Mouse (Mus musculus) cerebellum, postnatal 10 days (tissue): ENCODE results near the gene Fcgr3.

ENCODE experiments used
- DNase-seq, 2 experiments: peaks; one replicate each; pipeline ENCODE4 v3.0.0; 2021; ENCODE audit warnings: mixed read lengths in 2 of 2

The Fcgr3 gene

DNA sequence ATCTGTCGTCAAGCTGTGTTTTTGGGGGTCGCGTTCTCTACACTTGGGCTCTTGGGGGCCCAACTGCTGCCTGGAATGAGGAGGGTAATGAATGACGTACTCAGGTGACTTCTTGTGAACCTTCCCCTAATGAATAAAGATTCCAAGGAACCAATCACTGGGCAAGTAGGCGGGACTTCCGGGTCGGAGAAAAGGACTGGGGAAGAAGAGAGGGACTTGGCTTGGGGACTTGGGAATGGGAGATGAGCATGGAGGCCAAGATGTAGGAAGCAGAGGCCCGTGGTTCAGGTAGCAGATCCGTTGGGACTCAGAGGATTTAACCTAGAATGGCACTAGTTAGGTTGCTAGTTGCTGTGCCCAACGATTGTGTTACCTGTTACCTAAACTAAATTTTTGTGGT, 15.5 kb downstream of the Fcgr3 start:
- DNase-seq, result no peak

DNA sequence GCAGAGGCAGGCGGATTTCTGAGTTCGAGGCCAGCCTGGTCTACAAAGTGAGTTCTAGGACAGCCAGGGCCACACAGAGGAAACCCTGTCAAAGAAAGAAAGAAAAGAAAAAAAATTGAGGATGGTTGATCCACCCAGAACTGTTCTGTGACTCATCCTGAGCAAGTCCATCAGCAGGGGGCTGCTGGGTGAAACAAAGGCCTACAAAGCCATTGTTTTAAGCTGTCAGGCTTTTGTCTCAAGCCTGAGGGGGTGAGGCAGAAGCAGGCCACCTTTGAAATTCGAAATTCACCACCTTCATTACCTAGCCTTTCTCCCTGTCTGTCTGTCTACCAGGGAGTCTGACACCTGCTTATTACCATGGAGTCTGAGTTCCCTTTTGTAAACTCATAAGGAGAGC, 18.2 kb downstream of the Fcgr3 start:
- DNase-seq, result no peak

DNA sequence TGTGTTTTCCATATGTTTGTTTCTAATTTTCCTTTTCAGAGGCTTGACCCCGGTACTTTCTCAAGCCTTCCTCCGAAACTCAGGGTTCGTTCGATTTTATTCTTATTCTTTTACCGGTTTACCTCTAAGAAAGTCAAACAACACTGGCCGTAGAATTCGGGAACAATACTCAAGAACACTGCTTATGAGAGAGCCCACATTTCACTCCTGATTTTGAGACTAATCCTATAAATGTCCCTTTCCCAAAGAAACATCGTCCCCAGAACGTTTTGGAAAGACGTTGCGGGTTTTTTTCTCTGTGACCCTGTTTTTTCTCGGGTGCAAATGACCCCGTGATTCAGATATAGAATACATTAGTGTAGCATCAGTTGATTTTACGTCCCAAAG, 19.7 kb downstream of the Fcgr3 start:
- DNase-seq, result no peak

DNA sequence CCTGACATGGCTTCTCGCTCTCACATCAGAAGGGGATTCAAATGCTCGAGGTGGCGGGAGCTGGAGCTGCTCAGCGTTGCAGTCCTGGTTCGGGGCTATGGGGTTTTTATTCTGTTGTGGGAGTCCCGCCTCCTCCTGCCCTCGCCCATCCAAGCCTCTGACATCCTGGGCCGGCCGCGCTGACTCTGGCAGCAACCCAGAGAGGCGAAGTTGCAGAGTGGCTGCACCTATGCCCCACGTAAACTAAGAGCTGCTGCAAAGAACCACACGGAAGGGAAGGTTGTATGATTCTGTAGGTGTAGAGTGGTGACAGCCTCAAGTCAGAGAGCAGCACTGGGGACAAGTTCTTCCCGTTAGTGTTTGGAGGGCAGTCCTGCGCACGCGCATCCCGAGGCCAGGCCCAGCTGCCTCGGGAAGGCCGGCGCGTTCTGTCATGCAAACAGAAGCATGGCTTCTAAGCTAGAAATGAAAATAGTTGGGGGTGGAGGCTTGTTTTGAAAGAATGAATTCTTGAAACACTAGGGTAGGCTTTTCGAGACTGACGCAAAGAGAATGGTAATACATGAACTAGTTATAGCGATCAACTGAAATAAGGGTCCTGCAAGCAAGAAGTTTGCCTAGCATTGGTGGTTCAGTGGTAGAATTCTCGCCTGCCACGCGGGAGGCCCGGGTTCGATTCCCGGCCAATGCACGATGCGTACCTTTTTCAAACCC, 20.2 kb downstream of the Fcgr3 start:
- peak; percentile 91 to 94 for DNase-seq

DNA sequence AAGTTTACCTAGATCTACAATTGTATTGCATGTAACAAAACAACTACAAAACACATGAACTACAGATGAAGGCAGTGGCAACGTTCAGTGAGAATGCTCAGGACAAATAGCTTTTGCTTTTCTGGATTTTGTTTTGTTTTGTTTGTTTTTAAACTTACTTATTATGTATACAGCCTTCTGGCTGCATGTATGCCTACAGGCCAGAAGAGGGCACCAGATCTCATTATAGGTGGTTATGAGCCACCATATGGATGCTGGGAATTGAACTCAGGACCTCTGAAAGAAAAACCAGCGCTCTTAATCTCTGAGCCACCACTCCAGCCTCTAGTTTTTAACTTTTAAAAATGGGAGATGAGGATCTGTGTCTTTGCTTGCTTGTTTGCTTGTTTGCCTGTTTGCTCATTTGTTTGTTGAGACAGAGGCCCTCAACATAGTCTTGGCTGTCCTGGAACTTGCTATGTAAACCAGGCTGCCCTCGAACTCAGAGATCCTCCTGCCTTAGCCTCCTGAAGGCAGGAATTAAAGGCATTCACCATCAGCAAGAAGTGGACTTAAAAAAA, 21.1 kb downstream of the Fcgr3 start:
- no peak for DNase-seq

DNA sequence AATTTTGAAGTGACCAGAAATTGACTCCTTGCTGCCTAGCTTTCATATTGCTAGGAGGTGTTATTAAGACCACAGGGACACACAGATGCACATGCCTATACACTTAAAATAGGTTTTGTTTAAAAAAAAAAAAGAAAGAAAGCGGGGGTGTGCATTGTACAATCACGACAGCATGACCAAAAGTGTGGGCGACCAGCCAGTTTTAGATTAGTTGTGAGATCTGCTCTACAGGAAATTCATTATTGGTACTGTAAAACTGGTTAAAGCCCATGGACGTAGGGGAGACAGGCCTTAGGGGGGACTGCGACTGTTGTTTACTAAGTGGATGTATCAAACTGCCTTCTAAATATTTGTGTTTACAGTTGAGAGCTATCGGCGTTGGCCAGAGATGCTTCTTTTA, 24.9 kb downstream of the Fcgr3 start:
- no peak for DNase-seq

DNA sequence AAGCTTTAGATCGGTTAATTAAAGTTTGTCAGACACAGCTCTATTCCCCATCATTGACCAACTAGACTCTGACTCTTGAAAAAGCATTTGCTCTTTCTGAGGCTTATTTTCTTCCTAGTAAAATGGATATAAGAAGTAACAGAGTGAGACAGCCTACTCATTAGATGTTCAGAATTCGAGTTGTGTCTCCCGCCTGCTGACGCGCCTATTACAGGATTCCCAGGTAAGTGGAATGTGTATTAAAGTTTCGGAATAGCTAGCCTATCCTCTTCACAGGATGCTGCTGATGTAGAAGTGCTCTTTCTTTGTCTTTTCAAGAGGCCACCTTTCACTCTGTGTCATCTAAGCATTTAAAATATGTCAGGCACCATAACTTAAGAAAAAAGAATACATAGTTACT, 25.6 kb downstream of the Fcgr3 start:
- DNase-seq, result no peak

DNA sequence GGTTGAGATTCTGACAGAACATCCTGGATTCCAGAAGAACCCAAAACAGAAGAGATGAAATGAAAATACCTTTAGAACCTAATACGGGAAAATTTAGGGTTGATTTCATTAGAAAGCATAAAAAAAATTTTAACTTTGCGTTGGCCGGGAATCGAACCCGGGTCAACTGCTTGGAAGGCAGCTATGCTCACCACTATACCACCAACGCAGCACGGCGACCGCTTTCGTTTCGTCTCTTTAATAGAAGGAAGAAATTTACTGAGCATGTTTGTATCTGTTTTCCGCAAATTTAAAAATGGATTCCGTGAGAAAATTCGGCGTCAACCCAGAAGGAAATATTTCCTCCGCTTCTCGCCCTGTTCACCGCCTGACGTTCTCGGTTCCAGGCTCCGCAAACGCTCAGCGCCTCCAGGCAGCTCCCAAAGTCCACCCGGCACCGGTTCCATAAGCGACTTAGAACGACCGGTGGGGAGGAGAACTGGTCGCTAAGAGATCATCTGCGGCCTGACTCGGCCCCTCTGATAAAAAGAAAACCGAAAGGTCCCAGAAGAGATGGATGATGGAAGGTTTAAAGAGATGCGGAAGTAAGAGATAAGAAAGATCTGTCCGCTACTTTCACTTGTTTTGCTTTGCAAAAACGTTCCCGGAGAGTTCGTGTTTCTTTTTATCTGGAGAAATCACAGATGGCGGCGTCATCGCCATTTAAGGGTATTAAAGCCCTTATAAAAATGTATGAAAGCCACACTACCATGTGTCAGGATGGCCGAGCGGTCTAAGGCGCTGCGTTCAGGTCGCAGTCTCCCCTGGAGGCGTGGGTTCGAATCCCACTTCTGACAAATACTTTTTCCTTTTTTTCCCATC, 26.6 kb downstream of the Fcgr3 start:
- DNase-seq, result peak; percentile 89 to 92

DNA sequence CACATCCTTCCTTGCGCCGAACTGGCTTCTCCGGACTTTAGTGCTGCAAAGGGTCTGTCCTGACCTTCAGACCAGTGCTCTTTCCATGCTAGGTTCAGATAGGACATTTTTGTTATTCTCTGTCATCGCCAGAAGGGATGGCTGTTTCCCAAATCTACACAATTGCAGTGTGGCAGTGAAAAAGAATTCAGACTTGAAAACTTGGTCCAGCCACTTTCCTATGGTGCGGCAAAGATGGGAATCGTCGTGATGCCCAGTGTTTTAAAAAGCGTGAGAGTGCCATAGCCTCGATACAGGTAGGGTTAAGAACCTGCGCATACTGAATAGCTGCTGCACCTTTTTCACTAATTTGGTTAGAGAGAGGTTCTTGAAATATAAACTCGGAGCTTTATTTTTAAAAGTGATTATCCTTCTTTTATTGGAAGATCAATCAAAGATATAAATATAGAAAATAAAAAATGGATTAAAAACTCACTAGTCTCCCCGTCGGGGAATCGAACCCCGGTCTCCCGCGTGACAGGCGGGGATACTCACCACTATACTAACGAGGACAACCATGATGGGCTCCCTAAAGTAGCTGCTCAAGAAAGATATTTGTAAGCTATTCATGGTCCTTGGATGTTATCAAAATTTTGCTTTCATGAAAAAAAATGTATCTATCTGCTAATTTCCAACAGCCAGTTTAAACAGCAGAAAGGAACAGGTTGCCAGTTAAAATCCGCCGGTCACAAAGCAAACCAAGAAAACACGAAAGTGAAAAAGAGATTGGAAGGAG, 28.0 kb downstream of the Fcgr3 start:
- peak; percentile 87 to 90 for DNase-seq

DNA sequence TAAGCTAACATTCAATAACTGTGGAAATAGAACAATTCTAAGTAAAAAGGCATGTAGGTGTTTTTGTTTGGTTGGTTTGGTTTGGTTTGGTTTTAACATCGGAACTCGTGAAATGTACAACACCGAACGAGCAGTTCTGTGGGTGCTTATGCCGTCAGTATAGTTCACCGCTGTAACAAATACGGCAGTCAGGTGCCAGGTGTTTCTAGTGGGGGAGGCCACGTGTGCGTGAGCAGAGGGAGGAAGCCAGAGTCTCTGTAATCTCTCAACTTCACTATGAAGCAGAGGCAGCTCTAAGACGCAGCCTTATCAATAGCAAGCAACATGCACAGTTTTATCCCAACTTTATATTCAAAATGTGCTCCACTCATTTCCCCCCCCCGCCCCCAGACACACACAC, 29.1 kb downstream of the Fcgr3 start:
- DNase-seq, result no peak

DNA sequence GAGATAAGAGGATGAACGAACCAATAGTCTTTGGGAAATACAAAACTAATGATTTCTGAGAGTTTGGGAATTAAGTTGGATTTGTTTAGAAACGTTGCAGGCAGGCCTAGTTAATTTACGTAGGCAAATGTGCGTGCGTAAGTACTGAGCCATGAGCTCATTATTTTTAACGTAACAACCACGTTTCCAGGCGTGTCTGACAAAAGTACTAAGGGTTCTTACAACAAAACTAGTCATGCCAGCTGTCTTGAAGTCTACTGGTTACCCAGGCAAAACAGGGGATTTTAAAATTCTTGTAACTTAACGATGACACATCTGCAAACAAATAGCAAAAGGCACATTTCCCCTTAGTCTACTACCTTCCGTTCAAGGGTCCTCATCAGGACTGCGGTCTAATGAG, 30.5 kb downstream of the Fcgr3 start:
- DNase-seq, result no peak

DNA sequence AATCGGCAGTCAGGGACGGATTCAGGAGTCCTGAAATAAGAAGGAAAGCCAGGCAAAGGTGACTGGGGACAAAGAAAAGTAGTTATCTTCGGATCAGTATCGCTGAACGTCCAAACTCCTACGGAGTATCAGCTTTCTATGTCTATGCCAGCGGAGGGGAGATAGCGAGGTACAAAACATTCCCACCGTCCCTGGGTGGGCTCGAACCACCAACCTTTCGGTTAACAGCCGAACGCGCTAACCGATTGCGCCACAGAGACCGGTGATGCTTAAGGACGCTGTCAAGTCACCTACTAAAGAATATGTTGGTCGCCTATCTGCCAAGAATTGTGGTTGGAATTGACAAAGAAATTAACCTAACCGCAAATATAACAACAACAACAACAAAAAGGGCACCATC, 31.0 kb downstream of the Fcgr3 start:
- DNase-seq, result peak; percentile 94 to 96

DNA sequence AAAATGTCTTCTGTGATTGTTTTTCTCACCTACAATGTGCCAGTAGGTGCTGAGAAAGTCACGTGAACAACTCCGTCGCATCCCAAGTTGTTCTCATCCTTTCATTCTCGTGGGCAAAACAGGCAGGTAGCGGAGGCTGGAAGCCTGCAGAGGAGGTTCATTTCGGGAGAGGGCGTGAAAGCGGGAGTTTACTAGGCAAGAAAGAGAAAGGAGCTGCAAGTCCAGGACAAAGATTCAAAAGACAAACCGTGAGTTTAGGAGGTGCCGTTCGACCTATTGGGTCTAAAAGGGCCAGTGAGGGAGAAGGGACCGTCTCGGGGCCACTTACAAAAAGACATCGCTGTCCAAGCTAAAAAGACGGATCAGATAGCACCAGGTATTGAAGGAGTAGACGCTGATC, 31.5 kb downstream of the Fcgr3 start:
- DNase-seq, result peak; percentile 44 to 62

DNA sequence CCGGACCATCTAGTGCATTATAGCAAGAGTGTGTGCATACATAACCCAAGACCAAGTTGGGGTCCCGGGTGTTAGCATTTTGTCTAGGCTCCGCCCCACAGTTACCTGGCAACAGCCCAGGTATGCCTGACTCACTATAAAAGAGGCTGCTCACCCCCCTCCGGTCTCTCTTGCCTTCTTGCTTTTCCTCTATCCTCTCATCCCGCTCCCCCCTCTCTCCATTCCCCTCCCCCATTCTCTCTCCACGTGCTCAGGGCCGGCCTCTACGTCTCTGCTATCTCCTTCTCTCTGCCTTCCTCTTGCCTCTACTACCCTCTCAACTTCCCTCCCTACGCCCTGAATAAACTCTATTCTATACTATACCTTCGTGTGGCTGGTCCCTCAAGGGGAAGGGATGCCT, 32.0 kb downstream of the Fcgr3 start:
- peak; percentile 64 to 66 for DNase-seq

DNA sequence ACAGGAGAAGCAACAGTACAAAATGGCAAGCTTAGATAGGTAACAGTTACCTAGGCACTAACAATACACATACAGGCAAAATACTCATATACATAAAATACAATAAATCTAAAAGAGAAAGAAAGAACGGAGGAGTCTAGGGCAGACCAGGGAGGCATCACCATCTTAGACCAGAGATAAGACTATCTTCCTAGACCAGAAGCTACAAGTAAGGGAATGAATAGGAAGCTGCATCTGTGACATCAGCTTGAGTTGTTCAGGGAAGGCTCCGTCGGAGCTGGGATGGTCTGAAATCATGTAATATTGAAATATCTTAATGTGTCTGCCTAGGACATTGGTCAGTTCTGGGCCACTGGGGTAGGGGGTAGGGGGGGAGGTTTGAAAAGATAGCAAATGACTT, 33.0 kb downstream of the Fcgr3 start:
- no peak for DNase-seq

DNA sequence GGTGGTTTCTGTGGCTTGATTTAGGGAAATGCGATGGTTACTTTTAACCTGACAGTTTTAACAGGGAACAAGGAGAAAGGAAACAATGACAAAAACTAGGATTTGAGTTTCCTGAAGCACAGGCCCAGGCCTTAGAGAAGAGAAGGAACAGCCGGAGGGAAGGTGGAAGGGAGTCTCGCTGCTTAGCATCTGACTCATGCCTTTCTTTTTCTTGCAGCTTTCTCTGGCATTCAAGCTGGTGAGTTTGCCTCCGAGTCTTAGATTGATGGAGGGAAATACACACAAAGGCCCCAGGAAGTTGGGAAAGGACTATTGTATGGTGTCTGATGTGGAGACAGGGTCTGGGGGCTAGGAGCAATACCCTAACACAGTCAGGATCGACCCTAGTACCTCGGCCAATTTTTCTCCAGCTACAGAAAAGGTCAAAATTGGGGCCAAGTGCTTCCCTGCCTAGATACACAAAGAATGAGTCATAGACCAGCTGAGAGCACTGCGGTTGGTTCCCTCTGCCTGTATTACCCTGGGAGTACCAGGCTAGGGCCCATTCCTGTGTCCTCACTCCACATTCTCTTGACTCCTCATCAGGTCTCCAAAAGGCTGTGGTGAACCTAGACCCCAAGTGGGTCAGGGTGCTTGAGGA, 45.3 kb downstream of the Fcgr3 start:
- DNase-seq, result no peak

DNA sequence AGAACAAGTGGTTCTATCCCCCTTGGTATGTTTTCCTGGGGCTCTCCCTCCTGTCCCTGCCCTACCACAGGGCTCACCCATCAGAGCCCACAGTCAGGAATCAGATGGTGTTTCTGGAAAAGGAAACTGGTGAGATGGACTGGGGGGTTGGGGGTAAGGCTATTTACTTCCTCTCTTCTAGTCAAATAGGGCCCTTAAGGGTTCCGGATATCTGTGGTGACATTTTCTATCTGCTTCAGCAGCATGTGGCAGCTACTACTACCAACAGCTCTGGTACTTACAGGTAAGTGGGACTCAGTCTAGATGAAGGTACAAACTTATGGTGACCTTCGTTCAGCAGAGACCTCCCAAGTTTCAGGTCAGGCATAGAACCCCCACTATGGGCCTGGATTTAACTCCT, 46.0 kb downstream of the Fcgr3 start, which contains the start of gene Fcgr4:
Fcgr4 (plus strand) TSS at position 184 of the 400 bp plus-strand sequence.
- no peak for DNase-seq

DNA sequence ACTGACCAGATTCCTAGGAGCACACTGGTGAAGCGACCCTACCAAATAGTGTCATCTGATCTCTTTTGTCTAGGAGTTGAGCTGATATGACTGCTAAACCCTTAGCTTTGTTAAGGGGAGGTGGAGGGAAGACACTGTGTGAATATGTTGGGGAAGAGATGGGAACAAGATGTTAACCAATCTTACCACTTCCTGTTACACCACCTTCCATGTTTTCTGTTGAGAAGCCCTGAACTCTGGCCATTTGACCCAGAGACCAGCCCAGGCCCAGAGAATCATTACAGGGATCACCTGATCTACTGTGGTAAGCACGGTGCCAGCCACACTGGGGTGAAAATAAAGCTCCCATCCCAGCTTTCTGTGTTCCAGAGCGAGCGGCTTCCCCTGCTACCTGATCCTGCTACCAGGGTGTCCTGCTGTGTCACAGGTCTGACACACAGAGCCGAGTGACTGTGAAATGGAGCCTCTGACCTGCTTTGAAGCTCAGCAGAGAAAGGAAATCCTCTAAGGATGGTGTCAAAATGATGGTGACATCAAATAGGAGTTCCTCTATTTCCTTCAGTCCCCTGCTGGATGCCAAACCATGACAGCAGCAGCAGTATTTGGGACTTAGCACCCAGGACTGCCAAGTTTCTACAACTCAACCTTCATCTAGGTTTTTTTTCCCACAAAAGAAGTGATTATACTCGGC, 47.1 kb downstream of the Fcgr3 start:
- DNase-seq, result no peak

DNA sequence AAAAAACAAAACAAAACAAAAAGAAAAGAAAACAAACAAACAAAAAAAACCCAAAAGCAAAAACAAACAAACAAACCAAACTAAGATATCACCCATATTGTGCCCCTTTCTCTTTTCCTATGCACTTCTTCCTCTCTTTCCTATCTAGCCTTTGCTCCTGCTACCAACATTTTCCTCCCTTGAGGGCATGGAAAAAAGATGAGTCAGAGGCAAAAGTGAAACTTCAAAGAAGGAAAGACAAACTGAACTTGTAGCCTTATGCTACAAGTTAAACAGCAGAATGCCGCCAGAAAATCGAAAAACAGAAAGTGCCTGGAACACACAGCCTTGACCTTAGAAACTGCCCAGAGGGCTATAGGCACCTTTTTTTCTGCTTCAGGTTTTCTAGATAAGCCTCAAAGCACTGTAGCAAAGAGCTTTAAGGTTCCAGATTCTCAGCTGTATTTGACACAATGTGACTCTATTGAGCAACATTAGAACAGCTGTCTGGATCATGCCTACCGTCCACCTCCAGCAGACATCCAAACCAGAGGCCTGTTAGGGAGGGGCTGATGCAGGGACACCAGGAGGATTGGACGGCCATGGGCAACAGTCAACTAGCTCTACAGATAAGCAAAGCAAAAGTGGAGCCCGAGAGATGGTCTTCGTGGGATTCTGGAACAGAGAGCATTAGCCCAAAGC, 47.9 kb downstream of the Fcgr3 start:
- DNase-seq, result no peak

DNA sequence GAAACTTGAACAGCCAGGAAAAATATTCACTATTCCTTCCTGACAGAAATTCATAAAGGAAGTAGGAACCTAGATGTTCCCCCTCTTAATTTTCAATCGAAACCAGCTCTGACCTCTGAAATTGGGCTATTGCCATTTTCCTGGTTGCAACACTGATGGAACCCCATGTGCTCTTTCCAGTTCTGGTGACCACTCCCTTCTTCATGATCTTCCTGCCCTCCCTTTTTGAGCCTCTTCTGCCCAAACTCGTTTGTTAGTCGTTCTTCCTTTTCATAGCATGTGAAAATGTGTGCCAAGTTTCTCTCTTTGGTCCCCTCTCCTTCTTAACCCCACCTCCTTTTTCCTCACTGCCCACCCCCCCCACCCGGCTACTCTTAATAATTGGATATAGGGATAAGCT, 53.0 kb downstream of the Fcgr3 start:
- DNase-seq, result no peak

DNA sequence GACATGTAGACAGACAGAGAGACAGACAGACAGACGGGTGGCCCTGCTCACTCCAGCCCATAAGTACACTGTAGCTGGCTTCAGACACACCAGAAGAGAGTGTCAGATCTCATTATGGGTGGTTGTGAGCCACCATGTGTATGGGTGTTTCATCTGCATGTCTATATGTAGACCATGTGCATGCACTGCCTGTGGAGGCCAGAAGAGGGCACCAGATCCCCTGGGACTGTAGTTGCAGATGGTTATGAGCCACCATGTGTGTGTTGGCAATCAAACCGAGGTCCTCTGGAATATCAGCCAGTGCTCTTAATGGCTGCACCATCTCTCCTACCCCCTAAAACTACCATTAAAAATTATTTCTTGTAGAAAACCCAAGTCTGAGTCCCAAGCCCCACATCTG, 57.8 kb downstream of the Fcgr3 start:
- DNase-seq, result peak in 1 of 2 experiments; percentile 23
